Mouse (Mus musculus) liver, adult 2 months (tissue): ENCODE results near the gene Camkmt.

Experiments
- CTCF ChIP-seq: fragments of 200-500 bp; IDR thresholded peaks from 2 replicates; pipeline ENCODE4 v1.5.1; 2011; ENCODE audit warnings: low read depth, low read length, control low read depth
- POLR2A ChIP-seq: fragments of 200-500 bp; IDR thresholded peaks from 2 replicates; pipeline ENCODE4 v1.6.1; 2011; ENCODE audit warnings: low read length, control low read depth; ENCODE audit not compliant: insufficient read depth; ENCODE audit errors: extremely low read depth

DNA sequence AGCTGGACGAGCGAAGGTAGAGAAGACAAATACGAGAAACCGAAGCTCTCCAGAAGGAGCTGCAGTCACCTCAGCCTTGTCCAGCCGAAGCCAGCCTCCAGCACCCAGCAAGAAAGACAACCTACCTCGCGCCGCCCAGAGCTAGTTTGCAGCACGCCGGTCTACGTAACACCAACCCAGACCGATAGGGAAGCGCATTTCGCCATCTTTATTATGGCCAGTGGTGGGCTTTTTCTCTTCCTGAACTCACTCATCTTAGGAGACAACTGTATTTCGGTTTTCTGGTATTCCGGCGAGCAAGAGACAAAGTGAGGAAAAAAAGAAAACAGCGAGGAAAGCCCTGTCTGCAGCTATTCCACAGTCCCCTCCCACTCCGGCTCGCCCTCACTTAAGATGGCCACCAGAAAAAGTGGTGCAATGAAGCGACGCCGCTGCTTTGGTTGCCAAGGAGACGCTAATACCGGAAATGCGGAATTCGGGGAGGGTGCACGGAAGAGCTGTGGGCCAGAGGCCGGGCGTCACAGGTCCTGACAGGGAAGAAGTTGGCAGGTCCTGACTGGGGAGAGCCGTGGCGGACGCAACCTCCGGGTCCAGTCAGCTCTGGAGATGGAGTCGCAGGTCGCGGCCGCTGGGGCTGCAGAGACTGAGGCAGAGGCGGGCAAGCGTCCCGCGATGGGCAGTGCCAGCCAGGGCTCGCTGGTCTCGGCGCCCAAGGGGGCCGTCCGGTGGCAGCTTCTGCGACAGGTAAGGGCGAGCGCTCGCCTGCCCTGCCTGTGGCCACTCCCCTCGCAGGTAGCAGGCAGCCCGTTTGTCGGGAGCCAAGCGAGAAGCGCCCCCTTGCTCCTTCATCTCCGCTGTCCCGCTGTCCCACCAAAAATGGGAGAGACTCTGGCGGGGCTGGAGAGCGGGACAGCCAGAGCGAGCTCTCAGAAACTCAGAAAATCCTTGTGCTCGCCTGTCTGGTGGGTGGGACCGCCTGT lies at the start of gene Camkmt, which contains the start of gene Prepl:
- TF ChIP-seq POLR2A (0 out of 2 replicates have a peak, but pooled peaks have one; percentile 36), CTCF (peak; percentile 10; the same call in 1 of the 2 replicates)
